Comparison of ENCODE assay signal across 8 mouse cellular contexts in the genomic region with DNA sequence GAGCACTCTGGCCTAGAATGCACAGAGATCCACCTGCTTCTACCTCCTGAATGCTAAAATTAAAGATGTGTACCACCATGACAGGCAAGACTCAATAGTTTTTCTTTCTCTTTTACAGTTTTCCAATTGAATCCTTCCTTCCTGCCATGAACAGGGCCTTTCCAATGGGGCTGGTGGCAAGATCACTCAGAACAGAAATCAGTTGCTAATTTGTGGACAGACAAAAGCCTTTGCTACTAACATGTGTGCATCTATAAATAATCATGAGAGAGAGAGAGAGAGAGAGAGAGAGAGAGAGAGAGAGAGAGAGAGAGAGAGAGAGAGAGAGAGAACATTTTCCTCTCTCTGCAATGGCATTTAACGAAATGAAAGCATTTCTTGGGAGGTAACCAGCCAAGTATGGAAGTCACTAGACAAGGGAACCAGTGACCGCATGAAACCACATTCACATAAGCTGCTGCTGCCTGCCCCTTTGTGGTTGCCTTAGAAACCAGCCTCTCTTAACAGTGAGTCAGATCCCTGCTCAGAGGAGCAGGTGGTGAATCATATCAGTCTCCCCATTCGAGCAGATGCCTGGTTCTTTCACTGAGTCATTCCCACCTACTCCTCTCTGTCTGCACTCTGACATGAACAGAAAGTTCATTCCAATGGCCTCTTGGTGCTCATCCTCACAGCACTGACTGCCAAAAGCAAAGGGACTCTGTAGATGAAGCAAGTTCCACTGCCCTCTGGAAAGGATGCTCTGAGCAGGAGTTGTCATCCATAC.
DNase-seq lines count a peak whose midpoint lies in the region; ATAC-seq lines count a peak whose summit lies in the region.

No protein-coding gene starts in this region.

- H3K36me3 ChIP-seq in kidney, embryonic 15.5 days: no peaks in the 10 kb centered on the region
- no peaks in the 10 kb centered on the region for H3K36me3 ChIP-seq in embryonic facial prominence, embryonic 14.5 days (ENCODE audit: control insufficient read depth, insufficient read depth, low read length)
- H3K36me3 ChIP-seq in midbrain, embryonic 14.5 days (ENCODE audit: control insufficient read depth, insufficient read depth, low read length): no peaks in the 10 kb centered on the region

- no peaks in the 10 kb centered on the region for H3K27me3 ChIP-seq in kidney, embryonic 15.5 days
- H3K27me3 ChIP-seq in embryonic facial prominence, embryonic 14.5 days (replicated peaks; ENCODE audit: control insufficient read depth, insufficient read depth, low read length): no peaks in the 10 kb centered on the region
- H3K27me3 ChIP-seq in midbrain, embryonic 14.5 days (ENCODE audit: control insufficient read depth, insufficient read depth, low read length): no peaks in the 10 kb centered on the region

- no peaks in the 10 kb centered on the region for H3K4me1 ChIP-seq in kidney, embryonic 15.5 days
- H3K4me1 ChIP-seq in embryonic facial prominence, embryonic 14.5 days (ENCODE audit: control insufficient read depth, insufficient read depth, low read length): no peaks in the 10 kb centered on the region
- peaks cover 12% of the 10 kb centered on the region for H3K4me1 ChIP-seq in midbrain, embryonic 14.5 days (ENCODE audit: control insufficient read depth, insufficient read depth, low read length)

- no peaks in the 10 kb centered on the region for H3K9me3 ChIP-seq in kidney, embryonic 15.5 days (replicated peaks)
- no peaks in the 10 kb centered on the region for H3K9me3 ChIP-seq in embryonic facial prominence, embryonic 14.5 days (ENCODE audit: control insufficient read depth, low read length)
- H3K9me3 ChIP-seq in midbrain, embryonic 14.5 days (ENCODE audit: control insufficient read depth, low read length): no peaks in the 10 kb centered on the region

- H3K9ac ChIP-seq in kidney, embryonic 15.5 days: no peak overlapping the region
- no peak overlapping the region for H3K9ac ChIP-seq in embryonic facial prominence, embryonic 14.5 days (ENCODE audit: low read depth, low read length)
- H3K9ac ChIP-seq in midbrain, embryonic 14.5 days (replicated peaks; ENCODE audit: low read length): no peak overlapping the region; the same call in 1 of the 2 replicates

- H3K4me3 ChIP-seq in kidney, embryonic 15.5 days (replicated peaks): no peak overlapping the region
- no peak overlapping the region for H3K4me3 ChIP-seq in embryonic facial prominence, embryonic 14.5 days (ENCODE audit: low read depth, low read length)
- H3K4me3 ChIP-seq in midbrain, embryonic 14.5 days (replicated peaks; ENCODE audit: low read depth, low read length): no peak overlapping the region

- ATAC-seq in kidney, embryonic 15.5 days (replicated peaks; ENCODE audit: low FRiP score): 0 out of 2 replicates have a peak, but pooled peaks have one; percentile 40
- ATAC-seq in embryonic facial prominence, embryonic 14.5 days (ENCODE audit: low read depth): peak; percentile 60; the same call in 1 of the 2 replicates
- ATAC-seq in midbrain, embryonic 14.5 days (ENCODE audit: low FRiP score, low TSS enrichment): peak; percentile 78

- 54% methylated on average over 3 of the region's 3 CpGs for WGBS in kidney, embryonic 15.5 days
- 56% methylated on average over 3 of the region's 3 CpGs for WGBS in embryonic facial prominence, embryonic 14.5 days
- WGBS in midbrain, embryonic 14.5 days: 2% methylated on average over 3 of the region's 3 CpGs

- no peak overlapping the region for H3K27ac ChIP-seq in kidney, embryonic 15.5 days
- H3K27ac ChIP-seq in embryonic facial prominence, embryonic 14.5 days (replicated peaks; ENCODE audit: low read depth, low read length): no peak overlapping the region
- H3K27ac ChIP-seq in midbrain, embryonic 14.5 days (replicated peaks; ENCODE audit: low read depth, low read length): peak overlapping the region; percentile 42

- DNase-seq in kidney, adult 9 months: no peak
- DNase-seq in embryonic facial prominence, embryonic 14.5 days (ENCODE audit: low spot score): peak; percentile 56
- DNase-seq in kidney, postnatal 4 days: peak; percentile 4 to 13
- DNase-seq in midbrain, embryonic 14.5 days: peak; percentile 77
- DNase-seq in T-cell, adult 2 months (ENCODE audit: low spot score): no peak
- no peak for DNase-seq in lung, postnatal 14 days
- no peak for DNase-seq in spleen, postnatal 10 days (ENCODE audit: low spot score in 2 of 2)

- H3K4me2 ChIP-seq in kidney, embryonic 15.5 days: no peak overlapping the region
- H3K4me2 ChIP-seq in embryonic facial prominence, embryonic 14.5 days (ENCODE audit: low read depth, low read length): no peak overlapping the region
- H3K4me2 ChIP-seq in midbrain, embryonic 14.5 days (ENCODE audit: low read length): no peak overlapping the region

Comparison
In these comparisons a context has a peak if more than half of its experiments do, and no peak if none do; other contexts are left out.
1. DNase-seq: peak in embryonic facial prominence, embryonic 14.5 days (single experiment), kidney, postnatal 4 days (2 of 2) and midbrain, embryonic 14.5 days (single experiment); none in kidney, adult 9 months (single experiment), T-cell, adult 2 months (single experiment), lung, postnatal 14 days (single experiment) and spleen, postnatal 10 days (0 of 2).
2. Peak in every context shown above with its lines, with median percentiles within 50 percentile points of each other: ATAC-seq.